Mouse (Mus musculus) kidney, embryonic 14.5 days (tissue): ENCODE measurements around the gene Dexi. TPM values are rescaled to one million over a fixed set of nuclear protein-coding genes. Genes with fewer than 3 reads are reported as not detected.

Experiments used
- ATAC-seq: fragments of 200-750 bp; cut with Nextera tagmentation; 2 replicates; pipeline ENCODE4 v1.8.0; 2017; ENCODE audit warnings: moderate number of reproducible peaks, mild to moderate bottlenecking, moderate TSS enrichment, moderate library complexity; ENCODE audit not compliant: low FRiP score, low TSS enrichment
- H3K27ac ChIP-seq: fragments of 300-500 bp; sonication (generic); 2 replicates; pipeline ENCODE4 v1.5.1; 2014; ENCODE audit warnings: low read depth, mild to moderate bottlenecking, low read length, moderate library complexity, mixed read lengths
- H3K27me3 ChIP-seq: fragments of 300-500 bp; sonication (generic); 2 replicates; pipeline ENCODE4 v1.6.1; 2014; ENCODE audit warnings: mild to moderate bottlenecking, low read length; ENCODE audit not compliant: control insufficient read depth, insufficient read depth
- H3K36me3 ChIP-seq: fragments of 300-500 bp; sonication (generic); 2 replicates; pipeline ENCODE4 v1.6.1; 2014; ENCODE audit warnings: low read length, mixed read lengths; ENCODE audit not compliant: control insufficient read depth, insufficient read depth
- H3K4me1 ChIP-seq: fragments of 300-500 bp; sonication (generic); 2 replicates; pipeline ENCODE4 v1.6.1; 2014; ENCODE audit warnings: low read length, mixed read lengths; ENCODE audit not compliant: control insufficient read depth, insufficient read depth
- H3K4me2 ChIP-seq: fragments of 300-500 bp; sonication (generic); replicated peaks from 2 replicates; pipeline ENCODE4 v1.6.1; 2014; ENCODE audit warnings: low read depth, mild to moderate bottlenecking, low read length
- H3K4me3 ChIP-seq: fragments of 300-500 bp; sonication (generic); 2 replicates; pipeline ENCODE4 v1.5.1; 2014; ENCODE audit warnings: mild to moderate bottlenecking, low read length
- H3K9ac ChIP-seq: fragments of 300-500 bp; sonication (generic); 2 replicates; pipeline ENCODE4 v1.6.1; 2014; ENCODE audit warnings: low read depth, mild to moderate bottlenecking, low read length, moderate library complexity
- H3K9me3 ChIP-seq: fragments of 300-500 bp; sonication (generic); 2 replicates; pipeline ENCODE4 v1.6.1; 2016; ENCODE audit warnings: low read length; ENCODE audit not compliant: control insufficient read depth
- WGBS: fragments of 180-500 bp; shearing (Covaris S2); extraction: QIAGEN DNeasy Blood & Tissue Kit; methylation state at CpG from one replicate; pipeline ENCODE4 v1.1.7; 2014; 5-methylcytosine and 5-hydroxymethylcytosine counted together
- polyA plus RNA-seq: library from polyadenylated mRNA; unstranded; fragments of >200 nt; fragmentation: Nextera tagmentation; extraction: Ambion mirVana; gene quantifications from 2 replicates; pipeline ENCODE4 v1.2.1, GENCODE M21; 2014

The Dexi gene
- polyA plus RNA-seq, 1 experiment from 2014 or later, result 32.5 TPM

GRCm38 (mm10) chr16:10533781-10534180, 9.1 kb downstream of the Dexi start:
- no peak overlapping the region for H3K4me2 ChIP-seq
- H3K4me1 ChIP-seq, result no peaks in the 10 kb centered on the region
- H3K9me3 ChIP-seq, result no peaks in the 10 kb centered on the region
- H3K36me3 ChIP-seq, result peaks cover 12% of the 10 kb centered on the region; the same call in 1 of the 2 replicates
- H3K9ac ChIP-seq, result no peak overlapping the region
- ATAC-seq, result no peak
- no peak overlapping the region for H3K27ac ChIP-seq
- no peak overlapping the region for H3K4me3 ChIP-seq
- 93% methylated on average over 4 of the region's 4 CpGs for WGBS
- H3K27me3 ChIP-seq, result no peaks in the 10 kb centered on the region

GRCm38 (mm10) chr16:10530179-10530578, 12.7 kb downstream of the Dexi start:
- Histone ChIP-seq H3K9ac (no peak overlapping the region), H3K4me3 (no peak overlapping the region), H3K4me1 (no peaks in the 10 kb centered on the region), H3K27ac (no peak overlapping the region), H3K27me3 (no peaks in the 10 kb centered on the region), H3K4me2 (no peak overlapping the region), H3K36me3 (peaks cover 12% of the 10 kb centered on the region; the same call in 1 of the 2 replicates), H3K9me3 (no peaks in the 10 kb centered on the region)
- WGBS, result 84% methylated on average over 4 of the region's 4 CpGs
- no peak for ATAC-seq

- no peak for ATAC-seq
- no peak overlapping the region for H3K4me3 ChIP-seq
- WGBS, result 89% methylated on average over 3 of the region's 3 CpGs
- no peaks in the 10 kb centered on the region for H3K4me1 ChIP-seq
- H3K27me3 ChIP-seq, result no peaks in the 10 kb centered on the region
- H3K27ac ChIP-seq, result no peak overlapping the region
- no peak overlapping the region for H3K4me2 ChIP-seq
- H3K36me3 ChIP-seq, result peaks cover 12% of the 10 kb centered on the region; the same call in 1 of the 2 replicates
- H3K9ac ChIP-seq, result no peak overlapping the region
- no peaks in the 10 kb centered on the region for H3K9me3 ChIP-seq
Measured at GRCm38 (mm10) chr16:10528382-10528781, 14.5 kb downstream of the Dexi start.

- 75% methylated on average over 6 of the region's 6 CpGs for whole genome bisulfite sequencing
- no peak overlapping the region for H3K4me3 ChIP-seq
Measured at GRCm38 (mm10) chr16:10527046-10527644, 15.7 kb downstream of the Dexi start.

GRCm38 (mm10) chr16:10525610-10525980, 17.3 kb downstream of the Dexi start:
- peaks cover 5% of the 10 kb centered on the region; the same call in 1 of the 2 replicates for H3K36me3 ChIP-seq
- ATAC-seq, result no peak
- 59% methylated on average over 2 of the region's 2 CpGs for WGBS

More at GRCm38 (mm10) chr16:10527046-10527644, 15.7 kb downstream of the Dexi start:
- Histone ChIP-seq H3K27me3 (no peaks in the 10 kb centered on the region), H3K9ac (no peak overlapping the region), H3K4me1 (no peaks in the 10 kb centered on the region), H3K36me3 (peaks cover 6% of the 10 kb centered on the region; the same call in 1 of the 2 replicates), H3K9me3 (no peaks in the 10 kb centered on the region), H3K27ac (no peak overlapping the region), H3K4me2 (no peak overlapping the region)
- no peak for ATAC-seq

GRCm38 (mm10) chr16:10524866-10525609, 17.8 kb downstream of the Dexi start:
- Histone ChIP-seq H3K4me2 (no peak overlapping the region), H3K36me3 (no peaks in the 10 kb centered on the region), H3K27ac (no peak overlapping the region), H3K27me3 (no peaks in the 10 kb centered on the region), H3K9me3 (no peaks in the 10 kb centered on the region), H3K4me1 (no peaks in the 10 kb centered on the region), H3K9ac (no peak overlapping the region), H3K4me3 (no peak overlapping the region)
- WGBS, result 78% methylated on average over 4 of the region's 4 CpGs
- ATAC-seq, result no peak

More at GRCm38 (mm10) chr16:10525610-10525980, 17.3 kb downstream of the Dexi start:
- H3K4me2 ChIP-seq, result no peak overlapping the region
- no peak overlapping the region for H3K27ac ChIP-seq
- no peaks in the 10 kb centered on the region for H3K9me3 ChIP-seq
- no peak overlapping the region for H3K9ac ChIP-seq
- no peaks in the 10 kb centered on the region for H3K27me3 ChIP-seq
- no peaks in the 10 kb centered on the region for H3K4me1 ChIP-seq
- H3K4me3 ChIP-seq, result no peak overlapping the region

- Histone ChIP-seq H3K9ac (no peak overlapping the region), H3K4me1 (no peaks in the 10 kb centered on the region), H3K27ac (no peak overlapping the region), H3K27me3 (no peaks in the 10 kb centered on the region), H3K9me3 (no peaks in the 10 kb centered on the region), H3K36me3 (no peaks in the 10 kb centered on the region), H3K4me2 (no peak overlapping the region), H3K4me3 (no peak overlapping the region)
- no peak for ATAC-seq
- WGBS, result 83% methylated on average over 8 of the region's 8 CpGs
Measured at GRCm38 (mm10) chr16:10523650-10524049, 19.2 kb downstream of the Dexi start.

- H3K27ac ChIP-seq, result no peak overlapping the region
- no peaks in the 10 kb centered on the region for H3K27me3 ChIP-seq
- 94% methylated on average over 1 of the region's 1 CpGs for WGBS
- no peak overlapping the region for H3K9ac ChIP-seq
- no peak overlapping the region for H3K4me2 ChIP-seq
- H3K4me3 ChIP-seq, result no peak overlapping the region
- H3K36me3 ChIP-seq, result no peaks in the 10 kb centered on the region
- no peaks in the 10 kb centered on the region for H3K9me3 ChIP-seq
- H3K4me1 ChIP-seq, result no peaks in the 10 kb centered on the region
- ATAC-seq, result no peak
Measured at GRCm38 (mm10) chr16:10522811-10523210, 20.0 kb downstream of the Dexi start.

GRCm38 (mm10) chr16:10520908-10521614, 21.8 kb downstream of the Dexi start:
- Histone ChIP-seq H3K9ac (no peak overlapping the region), H3K9me3 (no peaks in the 10 kb centered on the region), H3K27ac (no peak overlapping the region), H3K27me3 (no peaks in the 10 kb centered on the region), H3K36me3 (no peaks in the 10 kb centered on the region), H3K4me2 (no peak overlapping the region), H3K4me1 (peaks cover 6% of the 10 kb centered on the region; the same call in 1 of the 2 replicates), H3K4me3 (no peak overlapping the region)
- ATAC-seq, result peak; percentile 73; the same call in 1 of the 2 replicates
- WGBS, result 33% methylated on average over 2 of the region's 2 CpGs
